Mouse (Mus musculus) CH12.LX (cell line): ENCODE data around the gene Pdia4. TPM values are rescaled to one million over a fixed set of nuclear protein-coding genes. Genes with fewer than 3 reads are reported as not detected.

ENCODE experiments used
- DNase-seq: peaks from one replicate; pipeline ENCODE4 v3.0.0-alpha.2; 2013; ENCODE audit errors: extremely low read depth
- H3K27ac ChIP-seq: 2 replicates; pipeline ENCODE4 v1.5.1; 2012; ENCODE audit warnings: low read depth, mild to moderate bottlenecking, control low read depth, moderate library complexity; ENCODE audit not compliant: insufficient read depth
- H3K27me3 ChIP-seq: replicated peaks from 2 replicates; pipeline ENCODE3; 2012; ENCODE audit warnings: inconsistent platforms
- H3K36me3 ChIP-seq, 2 experiments: replicated peaks in 1 of 2; 2 replicates each; pipeline versions ENCODE3 to v1.6.1; 2012; ENCODE audit warnings: inconsistent platforms in 1 of 2, low read length in 1 of 2, mild to moderate bottlenecking in 1 of 2, mixed read lengths in 1 of 2, moderate library complexity in 1 of 2; ENCODE audit not compliant: control insufficient read depth in 1 of 2, insufficient read depth in 1 of 2
- H3K4me1 ChIP-seq, 2 experiments: 2 replicates each; pipeline ENCODE4 v1.6.1; 2012; ENCODE audit warnings: inconsistent platforms in 1 of 2, moderate library complexity in 1 of 2; ENCODE audit not compliant: insufficient read depth in 2 of 2, control insufficient read depth in 1 of 2
- H3K4me2 ChIP-seq: 2 replicates; pipeline ENCODE4 v1.6.1; 2012; ENCODE audit warnings: low read depth, mild to moderate bottlenecking, control low read depth; ENCODE audit not compliant: poor library complexity, insufficient read depth, severe bottlenecking
- H3K4me3 ChIP-seq, 3 experiments: fragments of 150-350 bp in 1 of 3; sonication (generic) in 1 of 3; replicated peaks in 1 of 3; 2 replicates each; pipeline versions ENCODE3 to v1.5.1; 2011 to 2012; ENCODE audit warnings: low read depth in 2 of 3, low read length in 2 of 3, mild to moderate bottlenecking in 2 of 3, moderate library complexity in 2 of 3, control low read depth in 1 of 3, improper control_type of control experiment in 1 of 3, inconsistent platforms in 1 of 3, mixed read lengths in 1 of 3; ENCODE audit not compliant: poor library complexity in 1 of 3
- H3K79me2 ChIP-seq: replicated peaks from 2 replicates; pipeline ENCODE4 v1.6.1; 2012; ENCODE audit warnings: mild to moderate bottlenecking, moderate library complexity; ENCODE audit not compliant: control insufficient read depth, poor library complexity, insufficient read depth, severe bottlenecking; ENCODE audit errors: extremely low read depth
- H3K9ac ChIP-seq: 2 replicates; pipeline ENCODE4 v1.6.1; 2012; ENCODE audit warnings: low read depth, mild to moderate bottlenecking, control low read depth, moderate library complexity; ENCODE audit not compliant: insufficient read depth
- H3K9me3 ChIP-seq: replicated peaks from 2 replicates; pipeline ENCODE3; 2012; ENCODE audit warnings: low read length, inconsistent platforms, mixed read lengths
- BHLHE40 ChIP-seq: IDR thresholded peaks from 2 replicates; pipeline ENCODE4 v1.6.1; 2011; ENCODE audit warnings: mild to moderate bottlenecking, low read depth, low read length, improper control_type of control experiment
- CHD2 ChIP-seq: IDR thresholded peaks from 2 replicates; pipeline ENCODE4 v1.6.1; 2011; ENCODE audit warnings: low read length, improper control_type of control experiment
- CTCF ChIP-seq, 2 experiments: IDR thresholded peaks in 1 of 2; conservative IDR thresholded peaks in 1 of 2; 2 replicates each; pipeline ENCODE4 v1.5.1; 2011 to 2012; ENCODE audit warnings: low read depth in 2 of 2, low read length in 2 of 2, improper control_type of control experiment in 1 of 2, inconsistent platforms in 1 of 2, mild to moderate bottlenecking in 1 of 2, moderate library complexity in 1 of 2
- E2F4 ChIP-seq: IDR thresholded peaks from 2 replicates; pipeline ENCODE4 v1.6.1; 2011; ENCODE audit warnings: low read depth, low read length, improper control_type of control experiment; ENCODE audit not compliant: insufficient replicate concordance
- ELF1 ChIP-seq: IDR thresholded peaks from 2 replicates; pipeline ENCODE4 v1.6.1; 2014; ENCODE audit warnings: low read depth, mild to moderate bottlenecking, inconsistent platforms, low read length, improper control_type of control experiment
- EP300 ChIP-seq: IDR thresholded peaks from 2 replicates; pipeline ENCODE4 v1.6.1; 2011; ENCODE audit warnings: low read length, improper control_type of control experiment
- ETS1 ChIP-seq: conservative IDR thresholded peaks from 2 replicates; pipeline ENCODE4 v1.6.1; 2012; ENCODE audit warnings: low read depth, mild to moderate bottlenecking, inconsistent platforms, low read length, improper control_type of control experiment, moderate library complexity
- GABPA ChIP-seq: IDR thresholded peaks from 2 replicates; pipeline ENCODE4 v1.6.1; 2012; ENCODE audit warnings: low read depth, low read length, improper control_type of control experiment, inconsistent platforms; ENCODE audit not compliant: insufficient replicate concordance
- HCFC1 ChIP-seq: IDR thresholded peaks from 2 replicates; pipeline ENCODE4 v1.6.1; 2012; ENCODE audit warnings: low read depth, mild to moderate bottlenecking, inconsistent platforms, low read length, improper control_type of control experiment
- IRF4 ChIP-seq: IDR thresholded peaks from 2 replicates; pipeline ENCODE4 v1.6.1; 2014; ENCODE audit warnings: low read depth, mild to moderate bottlenecking, inconsistent platforms, low read length, improper control_type of control experiment
- JUN ChIP-seq: IDR thresholded peaks from 2 replicates; pipeline ENCODE4 v1.6.1; 2011; ENCODE audit warnings: low read depth, mild to moderate bottlenecking, low read length, improper control_type of control experiment, moderate library complexity; ENCODE audit not compliant: insufficient read depth
- JUND ChIP-seq: conservative IDR thresholded peaks from 2 replicates; pipeline ENCODE4 v1.6.1; 2011; ENCODE audit warnings: low read depth, low read length, improper control_type of control experiment
- KAT2A ChIP-seq: IDR thresholded peaks from 2 replicates; pipeline ENCODE4 v1.6.1; 2012; ENCODE audit warnings: low read length, improper control_type of control experiment, inconsistent platforms; ENCODE audit not compliant: insufficient replicate concordance
- MAFK ChIP-seq: IDR thresholded peaks from 2 replicates; pipeline ENCODE4 v1.6.1; 2011; ENCODE audit warnings: low read length, improper control_type of control experiment; ENCODE audit not compliant: insufficient replicate concordance
- MAZ ChIP-seq: IDR thresholded peaks from 2 replicates; pipeline ENCODE4 v1.6.1; 2012; ENCODE audit warnings: low read depth, mild to moderate bottlenecking, inconsistent platforms, low read length, improper control_type of control experiment, moderate library complexity
- MEF2A ChIP-seq: IDR thresholded peaks from 2 replicates; pipeline ENCODE4 v1.6.1; 2014; ENCODE audit warnings: low read depth, mild to moderate bottlenecking, inconsistent platforms, low read length, improper control_type of control experiment, borderline replicate concordance
- NELFE ChIP-seq: IDR thresholded peaks from 2 replicates; pipeline ENCODE4 v1.6.1; 2011; ENCODE audit warnings: low read depth, low read length, improper control_type of control experiment
- NRF1 ChIP-seq: IDR thresholded peaks from 2 replicates; pipeline ENCODE4 v1.6.1; 2014; ENCODE audit warnings: low read depth, mild to moderate bottlenecking, inconsistent platforms, low read length, improper control_type of control experiment, moderate library complexity
- POLR2A ChIP-seq: IDR thresholded peaks from 2 replicates; pipeline ENCODE4 v1.6.1; 2011; ENCODE audit warnings: low read depth, mild to moderate bottlenecking, improper control_type of control experiment, low read length
- POLR2AphosphoS2 ChIP-seq: IDR thresholded peaks from 2 replicates; pipeline ENCODE4 v1.6.1; 2011; ENCODE audit warnings: low read depth, low read length, improper control_type of control experiment
- RAD21 ChIP-seq: IDR thresholded peaks from 2 replicates; pipeline ENCODE4 v1.6.1; 2011; ENCODE audit warnings: low read depth, mild to moderate bottlenecking, low read length, improper control_type of control experiment, moderate library complexity
- RCOR1 ChIP-seq: conservative IDR thresholded peaks from 2 replicates; pipeline ENCODE4 v1.6.1; 2012; ENCODE audit warnings: low read depth, mild to moderate bottlenecking, inconsistent platforms, low read length, improper control_type of control experiment
- SIN3A ChIP-seq: IDR thresholded peaks from 2 replicates; pipeline ENCODE4 v1.6.1; 2012; ENCODE audit warnings: low read length, improper control_type of control experiment, inconsistent platforms
- TBP ChIP-seq: conservative IDR thresholded peaks from 2 replicates; pipeline ENCODE4 v1.6.1; 2011; ENCODE audit warnings: low read depth, low read length, improper control_type of control experiment
- USF2 ChIP-seq: conservative IDR thresholded peaks from 2 replicates; pipeline ENCODE4 v1.6.1; 2011; ENCODE audit warnings: low read depth, low read length, improper control_type of control experiment
- ZC3H11A ChIP-seq: IDR thresholded peaks from 2 replicates; pipeline ENCODE4 v1.6.1; 2012; ENCODE audit warnings: low read depth, mild to moderate bottlenecking, inconsistent platforms, low read length, improper control_type of control experiment
- ZKSCAN1 ChIP-seq: IDR thresholded peaks from 2 replicates; pipeline ENCODE4 v1.6.1; 2012; ENCODE audit warnings: low read depth, inconsistent platforms, low read length, improper control_type of control experiment, borderline replicate concordance
- dilution Hi-C: fragments of 300-500 bp; cut with MboI; formaldehyde crosslinking; loops from 2 replicates; pipeline ENCODE4 v1.14.3; 2020; ENCODE audit warnings: low sequenced_read_pairs; ENCODE audit not compliant: extremely low pct_unique_long_range_greater_than_20kb, extremely low pct_ligation_motif_present
- in situ Hi-C: fragments of 300-500 bp; cut with MboI; formaldehyde crosslinking; loops from 3 replicates; pipeline ENCODE4 v1.14.3; 2019; ENCODE audit warnings: low sequenced_read_pairs, low pct_ligation_motif_present, low pct_unique_long_range_greater_than_20kb, mixed read lengths
- polyA plus RNA-seq: library from polyadenylated mRNA; unstranded; fragments of >175 nt; gene quantifications from 2 replicates; pipeline ENCODE4 v1.2.1, GENCODE M21; 2012; ENCODE audit warnings: low read depth; ENCODE audit not compliant: insufficient read length
- total RNA-seq, 2 experiments: library from RNA; depleted of rRNA; stranded (reverse); fragments of 300-350 nt in 1 of 2; fragments of >200 nt in 1 of 2; gene quantifications; 2 replicates each; pipeline ENCODE4 v1.2.3; 2012 to 2014

Gene Pdia4
- total and polyA plus RNA-seq, 3 experiments, result 186 to 242 (median 204) TPM

DNA sequence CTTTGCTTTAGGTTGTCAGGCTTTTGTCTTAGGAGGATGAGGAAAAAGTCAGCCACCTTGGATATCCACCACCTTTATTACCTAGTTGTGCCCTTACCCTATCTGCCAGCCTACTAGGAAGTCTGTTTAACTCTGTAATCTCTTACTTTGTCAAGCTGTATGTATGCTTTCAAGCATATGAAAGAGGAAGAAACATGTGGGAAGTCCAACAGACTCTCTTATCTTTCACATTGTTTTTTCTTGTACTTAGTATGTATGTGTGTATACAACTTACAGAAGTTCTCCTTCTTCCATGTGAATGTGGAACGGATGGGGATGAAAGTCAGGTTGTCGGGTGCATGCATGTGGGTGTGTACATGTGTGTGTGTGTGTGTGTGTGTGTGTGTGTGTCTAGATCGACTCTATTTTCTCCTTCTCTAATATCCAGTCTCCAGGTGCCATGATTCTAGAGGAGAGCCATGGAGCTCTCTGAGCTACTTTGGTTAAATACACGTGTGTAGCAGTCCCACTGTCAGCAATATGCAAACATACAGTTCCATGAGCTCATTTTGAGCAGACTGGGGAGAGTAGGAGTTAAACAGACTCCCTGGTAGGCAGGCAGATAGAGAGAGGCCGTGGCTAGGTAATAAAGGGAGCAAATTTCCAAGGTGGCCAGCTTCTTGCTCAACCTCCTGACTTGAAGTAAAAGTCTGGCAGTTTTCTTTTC is 28.4 kb downstream of the Pdia4 start:
- Histone ChIP-seq H3K27me3 (no peaks in the 10 kb centered on the region), H3K9me3 (no peaks in the 10 kb centered on the region), H3K4me1 (peaks cover 4 to 32% of the 10 kb centered on the region in 2 experiments; a peak in 3 of 4 replicates), H3K27ac (no peak overlapping the region), H3K36me3 (no peaks in the 10 kb centered on the region), H3K79me2 (no peaks in the 10 kb centered on the region), H3K4me3 (no peak overlapping the region), H3K9ac (peak overlapping the region; percentile 56; the same call in 1 of the 2 replicates), H3K4me2 (no peak overlapping the region; the same call in 1 of the 2 replicates)
- DNase-seq, result no peak
- dilution Hi-C loops, result no loop called here
- TF ChIP-seq EP300 (no peak), BHLHE40 (peak; percentile 70)
- in situ Hi-C loops, result no loop called here

DNA sequence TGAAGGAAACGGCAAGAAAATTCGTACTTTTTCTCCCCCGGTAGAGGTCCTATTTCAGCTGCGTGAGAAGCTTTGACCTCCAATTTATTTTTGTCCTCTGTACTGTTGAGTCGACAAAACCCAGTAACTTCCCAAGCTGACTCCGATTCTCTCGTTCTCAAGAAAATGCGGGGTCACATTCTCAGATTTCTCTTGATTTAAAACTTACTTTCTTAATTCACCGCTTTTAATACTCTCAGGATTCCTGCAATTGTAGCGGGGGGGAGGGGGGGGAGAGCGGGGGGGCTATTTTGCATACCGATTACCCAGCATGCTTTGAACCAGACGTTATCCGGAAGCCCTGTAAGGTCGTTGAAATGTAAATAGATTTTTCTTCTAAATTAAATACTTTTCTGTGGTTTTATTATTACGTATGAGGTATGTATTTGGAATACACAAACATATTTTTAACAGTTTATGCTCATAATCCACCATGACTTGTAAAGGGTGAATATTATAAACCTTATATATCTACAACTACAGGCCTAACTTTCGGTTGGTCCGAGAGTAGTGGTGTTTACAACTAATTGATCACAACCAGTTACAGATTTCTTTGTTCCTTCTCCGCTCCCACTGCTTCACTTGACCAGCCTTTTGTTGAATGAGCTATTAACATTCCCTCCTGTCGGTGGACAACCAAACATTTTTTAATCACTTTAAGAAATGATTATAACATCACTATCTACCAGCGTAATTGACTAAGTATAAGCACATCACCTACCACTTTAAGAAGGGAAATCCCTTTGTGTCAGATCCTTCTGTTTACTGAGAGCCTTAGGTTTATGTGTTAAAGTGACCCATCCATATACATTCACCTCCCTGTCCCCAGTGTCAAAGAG is 31.9 kb downstream of the Pdia4 start:
- no peaks in the 10 kb centered on the region for H3K79me2 ChIP-seq
- H3K27ac ChIP-seq, result peak overlapping the region; percentile 45; the same call in 1 of the 2 replicates
- H3K36me3 ChIP-seq, result no peaks in the 10 kb centered on the region
- peak overlapping the region; percentile 56 to 83 (median 65) for H3K4me3 ChIP-seq
- dilution Hi-C loops, result no loop called here
- no peaks in the 10 kb centered on the region for H3K9me3 ChIP-seq
- TF ChIP-seq SIN3A (peak; percentile 84), ETS1 (no peak; the same call in 1 of the 2 replicates), ZKSCAN1 (no peak), NELFE (0 out of 2 replicates have a peak, but pooled peaks have one; percentile 39), ZC3H11A (no peak), RAD21 (peak; percentile 24; the same call in 1 of the 2 replicates), JUN (peak; percentile 24; the same call in 1 of the 2 replicates), MAFK (peak; percentile 98), RCOR1 (no peak), HCFC1 (peak; percentile 66), POLR2AphosphoS2 (no peak), E2F4 (peak; percentile 84; the same call in 1 of the 2 replicates), MEF2A (peak; percentile 6; the same call in 1 of the 2 replicates), ELF1 (peak; percentile 92), USF2 (no peak), GABPA (no peak), CTCF (conservative IDR thresholded peaks at IDR 0.05 in 1 of 2, IDR thresholded peaks at IDR 0.05 in 1 of 2; ENCODE audit: low read depth in 2 of 2, low read length in 2 of 2) (peak in 1 of 2 experiments; percentile 43; a peak in 2 of 4 replicates), TBP (peak; percentile 100), POLR2A (peak; percentile 51; the same call in 1 of the 2 replicates), KAT2A (no peak), MAZ (peak; percentile 98), NRF1 (peak; percentile 54; the same call in 1 of the 2 replicates), IRF4 (peak; percentile 88), JUND (peak; percentile 17; the same call in 1 of the 2 replicates), CHD2 (0 out of 2 replicates have a peak, but pooled peaks have one; percentile 40)
- TF ChIP-seq, all 38 proteins: peak for 17
- Histone ChIP-seq H3K4me2 (peak overlapping the region; percentile 74), H3K4me1 (peaks cover 5 to 20% of the 10 kb centered on the region in 2 experiments; a peak in 3 of 4 replicates), H3K9ac (peak overlapping the region; percentile 74), H3K27me3 (no peaks in the 10 kb centered on the region)
- DNase-seq, result peak; percentile 70
- in situ Hi-C loops, result no loop called here
